Mouse (Mus musculus) lung, adult 2 months (tissue): ENCODE data around the gene Dab2ip.

ENCODE experiments used
- CTCF ChIP-seq: fragments of 200-500 bp; IDR thresholded peaks from 2 replicates; pipeline ENCODE4 v1.5.1; 2011; ENCODE audit warnings: mild to moderate bottlenecking, low read length, control low read depth; ENCODE audit not compliant: insufficient read depth
- POLR2A ChIP-seq: fragments of 200-500 bp; IDR thresholded peaks from 2 replicates; pipeline ENCODE4 v1.6.1; 2011; ENCODE audit warnings: low read depth, mild to moderate bottlenecking, control low read depth, low read length, borderline replicate concordance; ENCODE audit errors: extremely low read depth

DNA sequence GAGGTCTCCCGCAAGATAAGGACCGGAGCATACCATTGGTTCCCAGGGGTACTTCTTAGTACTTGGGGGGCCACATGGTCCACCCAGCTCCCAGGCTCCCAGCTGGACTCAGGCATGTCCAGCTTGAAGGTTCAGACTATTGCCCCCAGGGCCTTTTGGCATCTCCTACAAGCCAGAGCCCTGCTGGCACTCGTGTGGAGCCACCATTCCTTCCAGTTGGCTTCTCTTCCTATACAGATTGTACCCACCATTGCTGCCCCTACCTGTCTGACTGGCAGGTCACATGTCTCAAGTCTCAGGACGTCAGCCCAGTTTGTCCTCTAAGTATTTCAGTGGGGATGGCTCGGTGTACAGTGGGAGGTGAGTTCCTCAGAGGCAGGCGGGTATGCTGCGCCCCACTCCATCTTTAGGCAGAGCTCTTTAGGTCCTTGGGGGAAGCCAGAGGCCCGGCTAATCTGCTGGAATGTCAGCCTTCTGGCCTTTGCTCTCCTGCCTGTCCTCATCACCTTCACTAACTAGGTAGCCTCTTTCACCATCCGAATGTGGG, 68.2 kb downstream of the Dab2ip start:
- TF ChIP-seq CTCF (no peak), POLR2A (no peak)
